Mouse (Mus musculus) ovary, postnatal 36 days (tissue): ENCODE measurements around the gene Atp2b1.

ENCODE experiments used
- DNase-seq: peaks from one replicate; pipeline ENCODE4 v3.0.0; 2022; ENCODE audit warnings: low spot score, mixed read lengths

Atp2b1 gene

GRCm38 (mm10) chr10:98916011-98916780 is 2.0 kb downstream of the Atp2b1 start:
- no peak for DNase-seq

- no peak for DNase-seq
Observed at GRCm38 (mm10) chr10:98916781-98917340, 2.7 kb downstream of the Atp2b1 start.

- no peak for DNase-seq
Observed at GRCm38 (mm10) chr10:98925081-98925480, 10.9 kb downstream of the Atp2b1 start.

GRCm38 (mm10) chr10:98926991-98927390 is 12.8 kb downstream of the Atp2b1 start:
- no peak for DNase-seq

GRCm38 (mm10) chr10:98929444-98929843 is 15.2 kb downstream of the Atp2b1 start:
- no peak for DNase-seq

- no peak for DNase-seq
Observed at GRCm38 (mm10) chr10:98930143-98930542, 15.9 kb downstream of the Atp2b1 start.

- no peak for DNase-seq
Observed at GRCm38 (mm10) chr10:98940137-98940536, 25.9 kb downstream of the Atp2b1 start.

- no peak for DNase-seq
Observed at GRCm38 (mm10) chr10:98940799-98941198, 26.6 kb downstream of the Atp2b1 start.

- no peak for DNase-seq
Observed at GRCm38 (mm10) chr10:98941991-98942390, 27.8 kb downstream of the Atp2b1 start.

GRCm38 (mm10) chr10:98942999-98943398 is 28.8 kb downstream of the Atp2b1 start:
- DNase-seq, result no peak

- DNase-seq, result no peak
Observed at GRCm38 (mm10) chr10:98943894-98944293, 29.7 kb downstream of the Atp2b1 start.

- DNase-seq, result no peak
Observed at GRCm38 (mm10) chr10:98946031-98946791, 32.0 kb downstream of the Atp2b1 start.

GRCm38 (mm10) chr10:98947206-98947605 is 33.0 kb downstream of the Atp2b1 start:
- no peak for DNase-seq

- no peak for DNase-seq
Observed at GRCm38 (mm10) chr10:98948096-98948495, 33.9 kb downstream of the Atp2b1 start.

- DNase-seq, result no peak
Observed at GRCm38 (mm10) chr10:98949750-98950149, 35.5 kb downstream of the Atp2b1 start.

GRCm38 (mm10) chr10:98951286-98952270 is 37.4 kb downstream of the Atp2b1 start:
- DNase-seq, result no peak

- DNase-seq, result no peak
Observed at GRCm38 (mm10) chr10:98954230-98954993, 40.2 kb downstream of the Atp2b1 start.

- DNase-seq, result no peak
Observed at GRCm38 (mm10) chr10:98956124-98956523, 41.9 kb downstream of the Atp2b1 start.

GRCm38 (mm10) chr10:98958752-98959151 is 44.5 kb downstream of the Atp2b1 start:
- DNase-seq, result no peak

GRCm38 (mm10) chr10:98959385-98959784 is 45.2 kb downstream of the Atp2b1 start:
- no peak for DNase-seq

- DNase-seq, result no peak
Observed at GRCm38 (mm10) chr10:98960911-98961310, 46.7 kb downstream of the Atp2b1 start.
